Mouse (Mus musculus) spleen, adult 2 months (tissue): ENCODE data around the gene Tmem164. TPM values are rescaled to one million over a fixed set of nuclear protein-coding genes. Genes with fewer than 3 reads are reported as not detected.

Source experiments
- DNase-seq, 2 experiments: peaks; one replicate each; pipeline versions ENCODE4 v3.0.0 to v3.0.0-alpha.2; 2012 to 2021; ENCODE audit warnings: low spot score in 2 of 2, low read depth in 1 of 2
- H3K27ac ChIP-seq: fragments of 200-500 bp; 2 replicates; pipeline ENCODE4 v1.5.1; 2012; ENCODE audit warnings: low read length, inconsistent platforms; ENCODE audit not compliant: insufficient read depth
- H3K27me3 ChIP-seq: fragments of 200-500 bp; 2 replicates; pipeline ENCODE4 v1.6.1; 2012; ENCODE audit warnings: mild to moderate bottlenecking, moderate library complexity, low read length, inconsistent platforms; ENCODE audit not compliant: control insufficient read depth, insufficient read depth
- H3K36me3 ChIP-seq: fragments of 200-500 bp; 2 replicates; pipeline ENCODE4 v1.6.1; 2012; ENCODE audit warnings: mild to moderate bottlenecking, low read length, inconsistent platforms; ENCODE audit not compliant: control insufficient read depth, insufficient read depth
- H3K4me1 ChIP-seq: fragments of 200-500 bp; 2 replicates; pipeline ENCODE4 v1.6.1; 2011; ENCODE audit warnings: inconsistent platforms; ENCODE audit not compliant: control insufficient read depth, insufficient read depth, insufficient read length
- H3K4me3 ChIP-seq: fragments of 200-500 bp; 2 replicates; pipeline ENCODE4 v1.5.1; 2011; ENCODE audit warnings: mild to moderate bottlenecking, inconsistent platforms; ENCODE audit not compliant: insufficient read depth, insufficient read length; ENCODE audit errors: extremely low read depth
- CTCF ChIP-seq: fragments of 200-500 bp; IDR thresholded peaks from 2 replicates; pipeline ENCODE4 v1.5.1; 2011; ENCODE audit warnings: mild to moderate bottlenecking, inconsistent platforms; ENCODE audit not compliant: insufficient read depth, insufficient read length, insufficient replicate concordance; ENCODE audit errors: extremely low read depth
- POLR2A ChIP-seq: fragments of 200-500 bp; IDR thresholded peaks from 2 replicates; pipeline ENCODE4 v1.6.1; 2011; ENCODE audit warnings: low read depth, low read length, inconsistent platforms
- WGBS: fragments of 180-500 bp; shearing (Covaris S2); methylation state at CpG from one replicate; pipeline ENCODE4 v1.1.7; 2018; 5-methylcytosine and 5-hydroxymethylcytosine counted together
- polyA plus RNA-seq: library from polyadenylated mRNA; depleted of rRNA; stranded (reverse); fragments of >200 nt; gene quantifications from 2 replicates; pipeline ENCODE4 v1.2.3, GENCODE M21; 2012

The Tmem164 gene
- polyA plus RNA-seq, 1 experiment = 13.4 TPM

- Histone ChIP-seq H3K4me1 (no peaks in the 10 kb centered on the region; the same call in 1 of the 2 replicates), H3K27ac (peak overlapping the region; percentile 83), H3K36me3 (no peaks in the 10 kb centered on the region), H3K27me3 (no peaks in the 10 kb centered on the region), H3K4me3 (peak overlapping the region; percentile 85)
- TF ChIP-seq CTCF = no peak
- no peak for TF ChIP-seq POLR2A
- WGBS = 23% methylated on average over 18 of the region's 19 CpGs
- DNase-seq = peak; percentile 3 to 16
Measured at GRCm38 (mm10) chrX:142680391-142681055, 683 bp upstream of the Tmem164 start.

- H3K27me3 ChIP-seq = no peaks in the 10 kb centered on the region
- 13% methylated on average over 3 of the region's 43 CpGs for WGBS
- H3K4me1 ChIP-seq = no peaks in the 10 kb centered on the region; the same call in 1 of the 2 replicates
- H3K4me3 ChIP-seq = peak overlapping the region; percentile 85
- no peaks in the 10 kb centered on the region for H3K36me3 ChIP-seq
- H3K27ac ChIP-seq = peak overlapping the region; percentile 89
- DNase-seq = peak in 1 of 2 experiments; percentile 41
- TF ChIP-seq POLR2A (no peak), CTCF (no peak)
Measured at GRCm38 (mm10) chrX:142681616-142682141, 473 bp downstream of the Tmem164 start.

- H3K4me1 ChIP-seq = no peaks in the 10 kb centered on the region; the same call in 1 of the 2 replicates
- no peaks in the 10 kb centered on the region for H3K36me3 ChIP-seq
- peak in 1 of 2 experiments; percentile 5 for DNase-seq
- peak overlapping the region; percentile 85 for H3K4me3 ChIP-seq
- peak overlapping the region; percentile 33 for H3K27ac ChIP-seq
- WGBS = 30% methylated on average over 28 of the region's 28 CpGs
- TF ChIP-seq CTCF = no peak
- TF ChIP-seq POLR2A = no peak
- no peaks in the 10 kb centered on the region for H3K27me3 ChIP-seq
Measured at GRCm38 (mm10) chrX:142682176-142682820, 1.1 kb downstream of the Tmem164 start.

GRCm38 (mm10) chrX:142682990-142683389 is 1.8 kb downstream of the Tmem164 start:
- no peak for DNase-seq
- no peaks in the 10 kb centered on the region; the same call in 1 of the 2 replicates for H3K4me1 ChIP-seq
- H3K36me3 ChIP-seq = no peaks in the 10 kb centered on the region
- no peaks in the 10 kb centered on the region for H3K27me3 ChIP-seq
- H3K4me3 ChIP-seq = peak overlapping the region; percentile 85; the same call in 1 of the 2 replicates
- TF ChIP-seq CTCF = no peak
- TF ChIP-seq POLR2A = no peak
- H3K27ac ChIP-seq = no peak overlapping the region
- WGBS = 53% methylated on average over 5 of the region's 5 CpGs

GRCm38 (mm10) chrX:142684674-142685073 is 3.5 kb downstream of the Tmem164 start:
- no peak for TF ChIP-seq POLR2A
- TF ChIP-seq CTCF = no peak
- Histone ChIP-seq H3K4me3 (no peak overlapping the region), H3K27ac (no peak overlapping the region), H3K36me3 (no peaks in the 10 kb centered on the region; the same call in 1 of the 2 replicates), H3K27me3 (no peaks in the 10 kb centered on the region), H3K4me1 (no peaks in the 10 kb centered on the region; the same call in 1 of the 2 replicates)
- WGBS = 61% methylated on average over 4 of the region's 4 CpGs
- DNase-seq = no peak

GRCm38 (mm10) chrX:142685676-142686075 is 4.5 kb downstream of the Tmem164 start:
- Histone ChIP-seq H3K27ac (no peak overlapping the region), H3K36me3 (no peaks in the 10 kb centered on the region; the same call in 1 of the 2 replicates), H3K4me3 (no peak overlapping the region), H3K27me3 (no peaks in the 10 kb centered on the region), H3K4me1 (no peaks in the 10 kb centered on the region)
- WGBS = 75% methylated on average over 6 of the region's 6 CpGs
- no peak for DNase-seq
- TF ChIP-seq POLR2A (no peak), CTCF (no peak)
